Mouse (Mus musculus) kidney, postnatal 36 days (tissue): ENCODE data around the gene Ablim2.

Experiments used
- DNase-seq, 2 experiments: peaks; one replicate each; pipeline ENCODE4 v3.0.0; 2021 to 2022; ENCODE audit warnings: mixed read lengths in 2 of 2

Gene Ablim2

DNA sequence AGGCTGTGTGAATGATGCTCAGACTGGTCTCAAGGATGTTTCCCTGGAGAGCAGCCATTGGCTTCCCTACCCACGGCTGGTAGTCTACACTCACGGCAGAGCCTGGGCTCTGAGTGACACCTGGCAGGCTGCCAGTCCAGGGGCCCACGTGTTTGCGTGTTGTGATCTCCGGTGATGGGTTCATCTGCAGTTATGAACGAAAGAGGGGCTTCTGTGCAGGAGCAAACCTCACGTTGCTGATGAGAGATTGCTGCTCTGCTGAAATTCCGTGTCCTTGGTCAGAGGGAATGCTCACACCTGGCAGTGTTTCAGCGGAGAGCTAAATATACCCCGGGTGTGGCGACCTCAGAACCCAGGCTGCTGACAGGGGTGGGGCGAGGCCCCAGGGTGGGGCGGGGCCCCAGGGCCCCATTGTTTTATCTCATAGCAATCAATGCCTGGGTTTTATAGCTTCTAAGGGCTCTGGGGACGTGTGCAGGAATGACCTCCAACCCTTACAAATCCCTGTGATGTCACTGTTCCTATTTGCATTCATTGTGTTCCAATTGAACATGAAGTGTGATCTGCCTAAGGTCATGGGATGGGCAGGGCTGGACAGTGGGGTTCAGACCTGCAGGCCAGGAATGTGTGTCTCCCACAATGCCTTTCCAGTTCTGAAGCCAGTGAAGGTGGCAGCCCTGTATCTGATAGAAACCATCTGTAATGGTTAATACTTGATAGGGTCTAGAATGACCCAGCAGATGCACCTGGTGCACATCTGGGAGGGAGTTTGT is 13.4 kb downstream of the Ablim2 start:
- no peak for DNase-seq

DNA sequence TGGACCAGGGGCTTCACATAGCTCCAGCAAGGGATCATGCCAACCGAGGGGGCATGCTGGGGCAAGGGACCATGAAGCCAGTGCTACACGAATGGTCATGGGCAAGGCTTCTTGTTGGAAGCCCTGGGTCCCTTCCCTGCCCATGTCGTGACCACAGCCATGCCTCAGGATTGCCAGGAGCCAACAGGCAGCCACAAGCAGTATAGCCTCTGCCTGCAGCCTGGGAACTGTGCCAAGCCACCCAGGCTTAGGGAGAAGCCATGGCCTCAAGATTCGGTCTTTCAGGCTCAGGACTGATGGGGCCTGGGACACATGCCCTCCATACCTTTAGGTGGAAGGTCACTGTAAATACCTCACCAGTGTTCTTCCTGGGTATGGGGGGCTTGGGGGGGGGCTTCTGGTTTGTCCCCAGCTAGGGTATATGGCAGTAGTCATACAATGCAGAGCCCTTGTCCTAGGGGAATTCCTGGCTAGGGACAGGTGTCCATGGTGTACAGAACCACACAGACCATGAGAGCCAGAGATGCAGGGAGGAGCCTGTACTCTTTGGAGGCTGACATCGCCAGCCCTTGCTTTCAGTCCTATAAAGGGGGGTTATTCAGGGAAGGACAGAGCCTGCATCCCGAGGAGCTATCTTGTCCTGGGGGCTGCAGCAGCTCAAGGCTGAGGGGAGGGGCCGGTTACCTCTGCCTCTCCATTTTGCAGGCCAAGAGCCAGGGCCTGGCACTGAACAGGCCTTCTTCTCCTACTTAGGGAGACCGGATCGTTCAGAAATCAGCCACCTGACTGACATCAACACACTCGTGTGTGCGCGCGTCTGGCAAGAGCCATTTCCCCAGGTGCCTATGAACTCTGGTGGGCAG is 15.8 kb downstream of the Ablim2 start:
- DNase-seq = peak in 1 of 2 experiments; percentile 61

DNA sequence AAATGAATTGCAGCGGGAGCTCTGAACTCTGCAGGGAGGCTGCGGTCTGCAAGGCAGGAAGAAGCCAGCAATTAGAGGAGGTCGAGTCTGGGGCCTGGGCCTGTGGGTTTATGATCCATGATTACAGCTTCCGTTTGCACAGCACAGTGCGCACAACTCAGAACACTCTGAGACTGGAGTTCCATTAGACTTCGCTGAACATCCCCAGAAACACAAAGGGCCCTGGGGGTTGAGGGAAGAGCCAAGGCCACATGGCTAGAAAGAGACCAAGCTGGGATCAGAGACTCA is 16.4 kb downstream of the Ablim2 start:
- no peak for DNase-seq

DNA sequence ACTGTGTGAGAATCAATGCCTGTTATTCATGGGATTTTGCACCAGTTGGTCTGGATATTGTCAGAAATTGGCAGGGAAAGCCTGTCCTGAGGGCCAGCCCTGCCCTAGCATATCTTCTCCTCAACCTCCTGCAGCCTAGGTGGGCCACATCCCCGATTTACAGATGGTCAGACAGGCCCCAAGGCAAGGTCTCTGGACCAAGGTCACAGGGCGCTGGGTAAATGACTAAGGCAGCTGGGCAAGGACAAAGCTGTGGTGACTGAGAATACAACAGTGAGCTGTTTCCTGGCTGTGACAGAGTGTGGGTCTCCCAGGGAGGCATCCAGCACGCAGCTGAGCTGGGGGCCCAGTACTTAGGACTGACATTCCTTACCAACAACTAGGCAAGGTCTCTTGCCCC is 23.4 kb downstream of the Ablim2 start:
- DNase-seq = no peak

DNA sequence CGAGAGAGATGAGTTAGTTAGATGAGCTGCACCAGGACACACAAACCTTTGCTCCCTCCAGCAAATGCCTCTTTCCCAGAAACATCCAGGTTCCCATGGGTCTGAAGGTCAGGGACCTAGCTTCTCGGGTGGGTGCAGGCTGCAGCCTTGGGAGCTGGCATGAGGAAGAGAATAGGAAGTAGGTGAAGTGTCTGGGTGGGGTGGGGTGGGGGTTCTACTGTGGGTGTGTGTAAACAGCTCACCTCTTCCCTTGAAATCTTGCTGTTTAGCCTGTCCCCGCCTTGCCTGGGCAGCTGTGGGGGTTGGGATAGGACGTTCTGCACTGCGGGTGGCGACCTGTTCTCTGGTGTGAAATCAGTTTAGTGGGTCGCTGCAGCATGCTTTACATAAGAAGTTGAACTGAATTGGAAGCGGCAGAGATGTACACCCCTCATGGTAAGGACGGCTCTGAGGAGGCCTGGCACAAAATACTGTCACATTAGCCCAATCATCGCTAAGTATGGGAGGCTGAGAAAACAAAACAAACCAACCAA is 25.0 kb downstream of the Ablim2 start:
- DNase-seq = no peak

DNA sequence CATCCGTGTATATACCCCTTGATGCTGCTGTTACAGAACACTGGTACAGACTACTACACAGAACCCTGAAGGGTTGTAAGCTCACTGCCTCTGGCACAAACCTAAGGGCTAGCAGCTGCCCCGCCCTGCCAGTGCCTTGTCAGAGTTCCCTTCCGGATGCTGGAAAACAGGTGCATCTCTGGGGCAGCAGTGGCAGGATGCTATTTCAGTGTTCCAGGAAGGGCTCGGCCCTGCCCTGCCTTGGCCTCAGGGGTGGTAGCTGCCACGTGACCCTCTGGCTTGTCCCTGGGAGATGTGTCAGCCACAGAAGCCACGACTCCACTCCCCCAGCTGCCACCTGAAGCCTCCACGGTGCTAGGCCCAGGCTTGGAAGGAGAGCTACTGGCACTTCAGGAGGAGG is 28.2 kb downstream of the Ablim2 start:
- DNase-seq = no peak

DNA sequence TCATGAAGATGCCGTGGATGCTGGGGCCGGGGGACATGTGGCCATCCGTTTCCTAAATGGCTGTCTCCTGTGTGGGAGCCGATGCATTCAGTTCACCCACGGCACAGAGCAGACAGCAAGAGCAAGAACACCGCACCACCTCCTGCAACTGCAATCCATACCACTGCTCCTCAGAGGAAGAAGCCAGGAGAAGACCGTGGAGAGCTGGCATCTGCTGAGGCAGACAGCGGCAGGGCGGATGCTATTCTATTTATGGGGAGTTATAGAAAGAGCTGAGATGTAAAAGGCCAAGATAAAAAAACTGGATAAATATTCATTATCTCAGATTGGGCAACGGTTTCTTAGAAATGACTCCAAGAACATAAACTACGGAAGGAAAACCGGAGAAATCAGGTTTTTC is 30.2 kb downstream of the Ablim2 start:
- no peak for DNase-seq

DNA sequence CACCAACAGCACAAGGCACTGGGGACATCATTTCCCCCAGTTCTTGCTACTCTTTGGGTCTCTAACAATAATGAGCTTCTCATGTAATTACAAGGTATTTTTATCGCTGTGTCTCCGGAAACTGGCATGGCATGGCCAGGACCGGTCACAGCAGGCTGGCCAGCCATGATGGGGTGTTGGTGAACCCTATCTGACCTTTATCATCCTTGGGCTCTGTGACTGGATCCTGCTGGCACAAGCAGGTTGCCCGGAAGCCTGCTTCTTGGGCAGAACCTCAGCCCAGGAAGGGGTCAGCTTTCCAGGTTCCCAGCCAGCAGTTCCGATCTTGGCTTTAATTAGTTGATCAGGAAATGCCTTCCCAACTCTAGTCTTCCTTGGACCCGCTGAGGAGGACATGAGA is 31.0 kb downstream of the Ablim2 start:
- DNase-seq = peak; percentile 23 to 34

DNA sequence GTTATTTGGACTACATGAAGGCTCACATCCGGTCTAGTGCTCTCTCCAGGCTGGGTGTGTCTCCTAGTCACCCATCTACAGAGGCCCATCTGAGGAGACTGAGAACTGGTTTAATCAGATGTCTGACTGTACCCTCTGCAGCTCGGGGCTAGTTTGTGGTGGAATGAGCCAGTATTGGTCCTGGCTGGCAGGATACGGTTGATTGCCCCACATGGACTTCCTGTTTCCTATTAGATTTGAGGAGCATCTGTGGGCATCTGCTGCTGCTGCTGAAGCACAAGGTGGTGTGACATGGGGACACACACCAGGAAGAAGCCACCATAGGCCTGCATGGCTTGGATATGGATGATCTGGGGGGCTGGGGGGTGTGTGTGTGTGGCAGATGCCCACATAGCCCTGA is 32.0 kb downstream of the Ablim2 start:
- DNase-seq = no peak

DNA sequence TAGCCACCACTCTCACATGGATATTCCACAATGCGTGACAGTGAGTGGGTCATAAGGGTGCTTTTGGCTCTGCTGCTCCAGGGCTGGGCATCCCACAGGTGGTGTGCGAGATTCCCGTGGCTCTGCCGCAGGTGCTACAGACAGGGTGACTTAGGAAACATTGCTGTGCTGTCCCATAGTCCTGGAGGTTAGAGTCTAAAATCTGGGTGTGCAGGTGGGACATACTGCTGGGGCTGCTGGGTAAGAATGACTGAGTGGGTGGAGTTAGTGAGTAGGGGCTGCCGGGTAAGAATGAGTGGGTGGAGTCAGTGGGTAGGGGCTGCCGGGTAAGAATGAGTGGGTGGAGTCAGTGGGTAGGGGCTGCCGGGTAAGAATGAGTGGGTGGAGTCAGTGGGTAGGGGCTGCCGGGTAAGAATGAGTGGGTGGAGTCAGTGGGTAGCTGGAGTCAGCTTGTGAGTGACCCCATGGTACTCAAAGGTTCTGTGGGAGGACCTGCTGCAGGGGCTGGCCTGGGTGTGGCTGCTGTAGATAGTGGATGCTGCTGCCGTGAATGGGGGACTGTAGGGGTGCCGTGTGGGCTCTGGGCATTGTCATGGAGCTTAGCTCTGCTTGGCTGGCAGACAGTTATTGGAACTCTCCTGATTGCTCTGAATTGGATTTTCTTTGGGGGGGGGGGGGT is 32.8 kb downstream of the Ablim2 start:
- no peak for DNase-seq

DNA sequence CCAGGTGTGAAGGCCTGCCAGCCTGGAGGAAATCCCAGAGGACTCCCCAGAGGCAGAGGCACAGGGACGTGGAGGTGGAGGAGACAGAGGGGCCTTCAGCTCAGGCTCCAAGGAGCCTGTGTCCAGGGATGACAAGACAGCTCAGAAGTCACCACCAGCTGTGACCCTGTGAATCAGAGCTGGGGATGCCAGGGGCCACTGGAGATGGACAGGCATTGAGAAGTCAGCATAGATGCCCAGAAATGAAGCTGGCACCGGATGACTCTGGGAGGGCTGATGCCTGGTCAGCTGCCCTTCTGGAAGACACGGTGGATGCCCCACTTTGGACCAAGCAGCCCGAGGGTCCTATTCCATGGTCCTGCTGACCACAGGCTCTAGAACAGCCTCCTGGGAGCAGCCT is 36.3 kb downstream of the Ablim2 start:
- no peak for DNase-seq

DNA sequence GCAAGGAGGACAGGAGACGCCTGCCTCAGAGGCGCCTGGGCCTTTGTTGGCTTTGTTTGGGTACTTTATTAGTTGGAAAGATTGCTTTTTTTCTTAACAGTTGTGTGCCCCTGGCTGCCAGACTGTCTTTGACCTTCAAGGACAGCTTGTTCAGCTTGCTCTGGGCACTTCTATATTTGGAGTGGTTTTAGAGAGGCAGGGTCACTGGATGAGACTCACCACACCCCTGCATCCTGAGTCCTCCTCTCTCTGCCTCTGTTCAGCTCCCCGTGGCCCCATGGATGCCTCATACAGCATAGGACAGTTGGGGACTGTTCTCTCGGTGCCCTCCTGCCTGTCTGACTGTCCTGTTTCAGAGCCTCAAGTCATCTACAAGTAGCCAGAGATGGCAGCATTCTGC is 37.3 kb downstream of the Ablim2 start:
- DNase-seq = no peak

DNA sequence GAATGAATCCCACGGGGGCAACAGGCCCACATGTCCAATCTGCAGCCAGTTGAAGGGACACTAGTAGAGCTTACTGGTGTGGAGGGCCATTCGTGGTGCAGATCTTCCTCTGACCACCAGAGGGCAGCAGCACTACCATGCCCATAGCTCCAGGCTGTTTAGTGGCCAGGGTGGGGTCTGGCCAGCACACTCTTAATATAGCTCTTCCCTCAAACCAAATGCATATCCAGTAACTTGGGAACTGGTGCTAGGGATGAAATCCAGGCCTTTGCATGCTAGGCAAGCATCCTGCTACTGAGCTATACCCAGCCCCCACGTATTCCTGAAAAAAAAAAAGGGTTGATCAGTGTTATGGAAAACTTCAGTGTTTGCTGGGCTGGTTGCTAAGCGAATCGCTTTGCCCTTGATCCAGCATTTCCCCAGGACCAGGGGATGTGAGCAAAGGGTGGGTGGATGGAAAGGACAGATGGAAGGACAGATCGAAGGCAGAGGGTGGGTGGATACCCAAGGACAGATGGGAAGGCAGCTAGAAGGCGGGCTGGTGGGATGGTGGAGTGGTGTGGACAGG is 37.9 kb downstream of the Ablim2 start:
- peak; percentile 33 to 72 for DNase-seq

DNA sequence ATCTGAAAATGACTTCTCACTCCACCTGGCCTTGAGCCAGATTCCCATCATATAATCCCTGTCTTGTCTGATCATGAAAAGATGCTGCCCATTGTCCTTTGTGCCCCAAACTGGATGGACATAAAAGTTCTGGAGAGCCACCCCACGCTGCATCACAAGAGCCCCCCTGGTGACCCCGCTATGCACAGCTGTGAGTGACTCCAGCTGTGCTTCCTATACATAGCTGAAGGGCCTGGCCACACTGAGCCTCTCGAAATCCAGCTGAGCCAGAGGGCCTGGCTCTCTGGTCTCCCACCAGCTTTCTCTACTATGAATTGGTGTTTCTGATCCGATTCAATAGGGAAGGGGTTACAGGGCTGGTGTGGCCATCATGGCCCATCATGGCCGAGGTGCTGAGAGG is 38.5 kb downstream of the Ablim2 start:
- no peak for DNase-seq

DNA sequence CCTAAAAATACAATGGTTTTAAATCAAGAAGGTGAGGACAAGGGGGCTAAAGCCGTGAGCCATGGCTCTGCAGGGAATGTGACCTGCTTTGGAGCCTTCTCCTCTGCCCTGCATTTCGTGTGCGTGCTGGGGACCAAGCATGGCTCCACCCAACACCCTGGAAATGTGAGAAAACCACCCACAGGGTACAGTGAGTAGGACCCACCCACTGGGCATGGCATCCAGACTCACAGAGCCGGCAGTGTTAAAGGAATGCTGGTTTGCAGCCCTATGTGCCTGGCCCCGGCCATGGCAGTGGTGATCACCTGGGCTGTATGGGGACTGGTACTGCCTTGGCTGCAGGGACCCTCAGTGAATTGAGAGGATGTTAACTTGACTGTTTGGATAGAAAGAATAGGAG is 41.4 kb downstream of the Ablim2 start:
- no peak for DNase-seq

DNA sequence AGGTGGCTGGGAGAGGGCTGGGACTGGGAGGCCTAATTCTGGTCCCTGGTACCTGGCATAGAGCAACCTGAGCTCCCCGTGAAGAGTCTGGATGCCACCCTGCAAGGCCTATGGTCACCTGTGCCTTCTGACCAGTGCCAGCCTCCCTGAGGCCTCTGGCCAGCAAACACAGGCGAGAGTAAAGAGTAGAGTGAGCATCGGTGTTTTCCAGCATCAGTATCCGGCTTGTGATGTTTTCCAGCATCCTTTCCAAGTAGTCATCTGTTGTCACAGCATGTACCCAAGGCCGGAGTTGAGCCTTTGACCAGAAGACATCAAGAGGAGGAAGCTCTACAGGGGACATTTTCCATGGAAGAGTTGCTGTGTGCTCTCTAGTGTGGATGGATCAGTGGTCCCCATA is 45.7 kb downstream of the Ablim2 start:
- DNase-seq = no peak

DNA sequence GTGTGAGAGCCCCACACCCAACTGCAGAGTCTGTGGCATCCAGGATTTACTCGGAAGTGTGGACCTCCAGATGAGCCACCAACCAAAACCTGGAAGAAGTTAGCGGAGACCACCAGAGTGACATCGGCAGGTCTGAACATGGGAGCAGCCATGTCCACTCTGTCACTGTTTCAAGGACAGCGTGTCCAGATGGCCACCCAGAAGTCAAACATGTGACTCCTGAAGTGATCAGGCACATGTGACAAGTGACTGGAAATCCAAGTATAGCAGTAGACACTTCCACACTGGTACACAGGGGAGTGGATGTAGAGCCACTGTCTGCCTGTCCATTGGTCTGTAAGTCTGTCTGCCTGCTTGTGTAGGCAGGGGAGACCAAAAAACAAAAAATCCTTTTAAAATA is 47.0 kb downstream of the Ablim2 start:
- no peak for DNase-seq

DNA sequence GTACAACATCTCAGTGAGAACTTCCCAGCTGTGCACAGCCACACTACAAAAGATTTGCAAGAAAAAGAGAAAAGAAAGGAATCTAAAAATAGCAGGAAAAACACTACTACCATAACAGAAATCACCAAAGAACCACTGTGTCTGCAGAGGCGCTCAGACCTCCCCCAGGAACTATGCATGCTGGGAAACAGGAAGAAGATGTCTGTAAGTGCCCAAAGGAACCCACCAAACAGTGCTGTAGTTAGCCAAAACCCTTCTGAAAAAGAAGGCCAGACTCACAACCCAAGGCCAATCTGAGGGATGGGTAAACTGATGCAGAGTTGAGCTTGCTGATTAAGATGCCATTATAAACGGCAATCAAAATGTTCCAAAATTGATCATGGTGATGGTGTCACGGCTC is 47.5 kb downstream of the Ablim2 start:
- no peak for DNase-seq

DNA sequence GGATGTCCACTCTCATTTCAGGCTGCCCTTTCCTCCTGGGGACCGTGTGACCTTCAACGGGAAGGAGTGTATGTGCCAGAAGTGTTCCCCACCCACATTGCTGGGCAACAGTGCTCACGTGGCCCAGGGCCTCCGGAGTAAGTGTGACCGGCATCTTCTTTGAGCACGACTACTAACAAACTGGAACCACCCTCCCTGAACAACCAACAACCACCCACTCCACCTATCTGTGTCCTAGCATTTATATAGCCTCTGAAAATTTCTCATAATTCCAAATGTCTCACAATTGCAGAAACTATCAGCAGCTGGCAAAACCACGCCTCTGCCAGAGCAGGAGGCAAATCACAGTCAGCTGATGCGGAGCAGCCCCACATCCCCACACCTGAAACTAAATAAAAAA is 49.3 kb downstream of the Ablim2 start:
- no peak for DNase-seq

DNA sequence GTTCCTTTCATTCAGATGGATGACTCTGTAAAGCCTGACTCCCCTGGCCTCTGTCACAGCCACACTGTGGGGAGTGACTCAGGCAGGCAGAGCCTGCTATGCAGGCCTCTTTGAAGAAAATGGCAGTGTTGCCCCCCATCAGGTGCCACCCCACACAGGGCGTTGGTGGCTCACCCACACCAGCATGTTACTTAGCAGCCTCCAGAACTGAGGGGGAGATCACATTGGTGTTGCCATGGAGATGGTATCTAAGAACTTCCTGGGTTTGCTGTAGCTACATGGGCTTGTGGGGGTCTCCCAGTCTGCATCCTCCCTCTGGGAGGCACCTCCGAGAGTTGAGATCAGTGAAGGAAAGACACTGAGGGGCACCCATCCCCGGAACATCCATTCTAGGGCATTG is 52.8 kb downstream of the Ablim2 start:
- DNase-seq = no peak

DNA sequence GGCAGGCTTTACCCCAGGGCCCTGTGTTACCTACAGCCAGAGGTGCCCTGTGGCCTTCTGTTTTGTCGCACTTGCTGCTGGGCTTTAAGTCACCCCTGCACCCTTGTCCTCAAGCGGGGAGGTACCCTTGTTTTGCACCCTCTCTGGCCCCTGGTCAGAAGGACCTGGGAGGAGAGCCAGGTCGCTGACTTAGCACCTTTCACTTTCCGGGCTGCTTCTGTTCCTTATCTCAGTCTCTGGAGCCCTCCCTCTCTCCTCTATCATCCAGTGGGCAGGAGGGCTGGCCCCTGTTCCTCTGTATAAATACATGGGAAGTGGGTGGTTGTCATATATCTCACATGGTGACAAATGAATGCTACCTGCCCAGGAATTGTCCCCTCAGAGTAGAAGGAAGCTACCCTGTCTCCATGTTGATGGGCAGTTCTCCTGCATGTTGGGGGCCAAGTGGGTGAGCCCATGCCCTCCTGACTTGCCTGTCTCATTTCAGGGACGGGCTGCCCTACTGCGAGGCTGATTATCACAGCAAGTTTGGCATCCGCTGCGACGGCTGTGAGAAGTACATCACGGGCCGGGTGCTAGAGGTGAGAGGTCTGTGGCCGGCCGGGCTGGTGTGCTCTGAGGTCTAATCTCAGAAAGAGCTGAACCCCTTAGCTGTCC is 54.1 kb downstream of the Ablim2 start:
- DNase-seq = no peak

DNA sequence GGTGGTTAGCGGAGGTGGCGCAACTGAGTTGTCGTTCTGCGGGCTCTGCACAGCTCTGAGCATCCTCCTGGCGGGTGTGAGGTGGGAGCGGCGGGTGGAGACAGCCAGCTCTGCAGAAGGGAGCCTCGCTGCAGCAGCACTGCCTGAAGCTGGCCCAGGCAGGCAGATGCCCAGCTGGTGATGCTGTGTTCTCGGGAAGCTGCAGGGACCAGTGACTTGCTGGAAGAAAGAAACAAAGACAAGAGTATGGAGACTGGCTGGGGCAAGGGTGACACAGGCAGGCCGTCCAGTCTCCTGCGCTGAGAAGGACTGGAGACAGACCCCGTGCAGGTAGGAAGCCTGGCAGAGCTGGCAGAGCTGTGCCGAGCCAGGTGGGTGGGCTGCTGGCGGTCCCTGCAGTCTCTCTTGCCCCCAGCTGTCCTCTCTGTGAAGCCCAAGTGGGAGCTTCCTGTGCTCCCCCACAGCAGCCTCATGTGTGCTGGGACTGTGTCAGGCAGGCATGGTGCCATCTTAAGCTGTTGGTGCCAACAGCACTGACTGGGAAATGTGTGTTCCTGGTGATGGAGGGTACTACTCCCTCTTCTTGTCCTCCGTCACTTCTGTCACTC is 56.8 kb downstream of the Ablim2 start:
- no peak for DNase-seq
